Mouse (Mus musculus) spleen, embryonic (tissue): Measurements from ENCODE around the gene Dpf2.

Experiments
- CTCF ChIA-PET: fragments of 350-600 bp; sonication (Branson Sonifier 250); formaldehyde crosslinking; loops from one replicate; lab custom pipeline; 2022; lab: Charles Lee

Dpf2 gene

DNA sequence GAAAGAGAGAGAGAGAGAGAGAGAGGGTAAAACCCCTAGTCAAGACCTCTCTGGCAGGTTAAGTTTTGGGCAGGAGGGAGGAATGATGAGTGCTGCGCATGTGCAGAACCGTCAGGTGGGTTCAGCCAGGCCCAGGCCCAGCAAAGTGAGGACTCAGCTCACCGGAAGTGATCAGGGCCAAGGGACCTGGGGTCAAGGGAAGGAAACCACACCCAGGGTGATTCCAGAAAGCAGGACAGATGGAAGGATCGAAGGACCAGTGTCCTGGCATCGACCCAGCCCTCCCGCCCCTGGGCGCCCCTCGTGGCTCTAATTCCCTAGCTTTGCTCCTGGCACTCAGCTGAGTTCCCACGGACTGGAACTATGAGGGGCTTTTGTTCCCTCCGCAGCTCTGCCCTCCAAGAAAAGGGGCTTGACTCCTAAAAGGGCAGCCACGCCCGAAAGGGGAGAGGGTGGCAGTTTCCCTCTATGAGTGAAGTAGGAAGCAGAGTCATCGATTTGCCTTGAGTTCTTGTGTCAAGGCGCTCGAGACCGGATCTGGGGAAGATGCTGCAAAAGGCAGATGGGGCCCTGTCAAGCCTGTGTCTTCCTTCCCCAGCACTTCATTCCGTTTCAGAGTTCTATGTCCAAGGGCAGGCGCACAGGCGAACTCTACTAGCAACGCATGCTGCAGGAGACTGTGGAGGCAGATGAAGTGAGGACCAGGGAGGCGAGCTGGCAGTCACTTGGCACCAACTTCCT, 24.5 kb upstream of the Dpf2 start:
- CTCF ChIA-PET = interaction anchor here (0.7 kb wide), 1 partner anchor 45 kb away, joined by 3 read pairs; no protein-coding TSS in a partner anchor

DNA sequence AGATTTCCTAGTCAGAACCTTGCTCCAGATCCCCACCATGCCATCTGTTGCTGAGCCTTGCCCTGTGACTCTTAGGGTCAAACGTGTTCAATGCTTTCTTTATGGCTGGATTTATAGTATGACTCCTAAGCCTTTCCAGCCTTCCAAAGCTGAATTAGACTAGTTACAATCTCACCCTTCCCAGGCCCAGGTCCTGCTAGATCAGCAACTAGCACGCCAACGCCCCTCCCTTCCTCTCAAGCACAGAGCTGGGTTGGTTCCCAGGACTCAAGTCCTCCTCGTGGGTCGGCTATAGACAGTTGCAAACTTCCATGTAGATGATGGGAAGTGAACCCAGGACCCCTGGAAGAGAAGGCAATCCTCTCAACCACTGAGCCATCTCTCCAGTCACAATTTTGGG, 22.9 kb upstream of the Dpf2 start:
- CTCF ChIA-PET = interaction anchor here (1.4 kb wide), 1 partner anchor 396 kb away, joined by 3 read pairs; no protein-coding TSS in a partner anchor

DNA sequence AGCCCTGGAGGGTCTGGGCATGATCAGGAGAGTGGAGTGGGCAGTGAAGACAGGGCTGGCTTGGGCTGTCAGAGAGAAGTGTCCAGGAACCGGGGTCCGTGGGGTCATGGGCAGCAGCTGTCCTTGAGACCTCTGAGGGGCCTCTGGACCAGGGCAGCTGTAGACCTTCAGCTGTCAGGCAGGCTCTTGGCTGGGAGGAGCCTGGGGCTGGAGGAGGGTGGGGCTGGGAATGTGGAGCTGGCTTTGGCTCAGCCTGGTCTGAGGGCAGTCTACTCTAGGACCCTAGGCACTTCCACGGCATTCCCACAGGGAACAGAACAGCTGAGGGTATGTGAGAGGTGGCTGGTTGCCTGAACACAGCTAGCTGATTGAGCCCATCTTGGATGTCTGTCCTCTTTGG, 22.5 kb upstream of the Dpf2 start:
- CTCF ChIA-PET = interaction anchor here (1.4 kb wide), 1 partner anchor 396 kb away, joined by 3 read pairs; no protein-coding TSS in a partner anchor

DNA sequence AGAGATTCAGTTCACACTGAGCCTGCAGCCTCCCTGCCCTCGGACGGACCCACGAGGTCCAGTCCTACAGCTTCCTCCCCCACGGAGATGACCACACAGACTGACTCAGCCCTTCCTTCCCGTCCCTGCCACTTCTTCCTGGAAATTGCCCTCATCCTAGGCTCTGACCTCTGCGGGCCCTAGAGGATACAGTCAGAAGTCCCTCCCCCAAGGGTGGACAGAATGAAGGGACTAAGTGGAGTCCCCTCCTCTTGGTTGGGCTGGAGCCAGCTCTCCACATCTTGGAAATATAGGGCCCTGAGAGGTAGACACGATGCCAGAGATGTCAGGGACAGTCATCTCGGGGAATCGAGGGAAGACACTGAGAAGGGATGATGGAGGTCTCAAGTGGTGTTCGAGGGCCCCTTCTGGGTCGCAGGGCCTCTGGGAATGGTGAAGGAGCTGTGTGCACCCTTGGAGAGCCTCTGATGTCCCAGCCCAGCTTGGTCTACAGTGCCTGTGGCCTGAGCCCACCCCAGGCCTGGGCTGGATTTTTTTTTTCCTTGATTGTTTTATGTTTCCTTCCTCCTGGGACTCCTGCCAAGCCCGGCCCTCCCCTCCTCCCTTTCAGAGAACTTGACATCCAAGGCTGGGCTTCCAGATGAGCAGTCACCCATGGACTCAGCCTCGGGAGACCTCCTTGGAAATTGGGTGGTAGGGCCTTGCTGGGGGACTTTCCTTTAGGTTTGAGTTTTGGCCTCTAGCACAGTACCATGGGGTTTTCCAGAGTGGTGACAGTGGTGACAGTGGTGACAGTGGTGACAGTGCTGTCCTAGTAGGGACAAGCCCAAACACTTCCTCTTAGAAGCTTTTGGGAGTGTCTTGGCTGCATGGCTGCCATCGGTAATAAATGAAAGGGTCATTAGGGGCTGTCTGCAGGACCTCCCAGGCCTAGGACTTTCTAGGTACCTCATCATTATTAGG, 17.1 kb upstream of the Dpf2 start:
- CTCF ChIA-PET = no interaction called here

DNA sequence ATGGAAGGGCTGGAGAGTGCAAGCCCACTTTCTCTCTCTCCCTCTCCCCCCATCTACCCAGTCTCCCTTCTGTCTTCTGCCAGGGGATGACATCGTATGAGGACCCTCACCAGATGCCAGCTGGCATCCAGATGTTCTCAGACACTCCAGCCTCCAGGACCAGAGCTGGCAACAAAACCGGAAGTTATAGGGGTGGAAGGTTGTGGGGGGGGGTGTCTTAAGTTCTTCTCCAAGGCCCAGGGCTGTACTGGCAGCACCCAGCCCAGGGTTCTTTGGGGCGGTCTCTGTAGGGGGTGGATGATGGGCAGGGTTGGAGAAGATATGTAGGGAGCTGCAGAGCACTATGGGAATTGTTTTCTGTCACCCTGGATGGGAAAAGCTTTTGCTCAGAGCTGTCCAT, 15.7 kb upstream of the Dpf2 start:
- CTCF ChIA-PET = no interaction called here

DNA sequence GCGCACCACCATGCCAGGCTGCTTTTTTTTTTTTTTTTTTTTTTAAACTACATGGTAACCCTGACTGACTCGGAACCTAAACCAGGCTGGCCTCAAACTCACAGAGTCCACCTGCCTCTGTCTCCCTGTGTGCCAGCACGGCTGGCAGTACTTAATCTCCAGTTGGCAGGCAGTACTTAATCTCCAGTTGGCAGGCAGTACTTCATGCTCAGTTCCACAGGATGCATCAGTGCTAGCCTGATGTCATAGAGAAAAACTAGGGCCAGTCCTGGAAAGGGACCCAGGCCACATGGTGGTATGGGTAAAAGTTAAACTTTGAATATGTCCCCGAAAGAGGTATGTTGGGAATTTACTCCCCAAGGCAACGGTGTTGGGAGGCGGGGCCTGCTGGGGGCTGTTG, 15.3 kb upstream of the Dpf2 start:
- CTCF ChIA-PET = interaction anchor here (0.7 kb wide), 2 partner anchors 159 to 311 kb away, joined by 4 to 8 read pairs; no protein-coding TSS in a partner anchor

DNA sequence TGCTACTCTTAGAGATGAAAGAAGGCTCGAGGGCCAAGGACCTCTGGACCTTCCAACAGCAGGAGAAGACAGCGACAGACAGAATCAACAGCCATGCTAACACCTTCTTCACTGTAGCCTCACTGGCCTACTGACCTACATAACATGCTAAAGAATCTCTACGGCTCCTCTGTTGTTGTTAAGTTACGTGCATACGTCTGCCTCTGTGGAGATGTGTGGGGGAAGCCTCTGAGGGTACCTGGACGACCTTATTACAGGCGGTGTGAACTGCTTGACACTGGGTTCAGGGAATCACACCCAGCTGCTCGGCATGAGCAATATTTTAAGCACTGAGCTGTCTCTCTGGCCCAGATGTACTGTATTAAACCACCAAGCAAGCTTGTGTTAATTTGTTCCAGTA, 14.7 kb upstream of the Dpf2 start:
- CTCF ChIA-PET = interaction anchor here (0.6 to 0.7 kb wide), 3 partner anchors 158 to 881 kb away, joined by 4 to 8 read pairs (median 4); no protein-coding TSS in a partner anchor

DNA sequence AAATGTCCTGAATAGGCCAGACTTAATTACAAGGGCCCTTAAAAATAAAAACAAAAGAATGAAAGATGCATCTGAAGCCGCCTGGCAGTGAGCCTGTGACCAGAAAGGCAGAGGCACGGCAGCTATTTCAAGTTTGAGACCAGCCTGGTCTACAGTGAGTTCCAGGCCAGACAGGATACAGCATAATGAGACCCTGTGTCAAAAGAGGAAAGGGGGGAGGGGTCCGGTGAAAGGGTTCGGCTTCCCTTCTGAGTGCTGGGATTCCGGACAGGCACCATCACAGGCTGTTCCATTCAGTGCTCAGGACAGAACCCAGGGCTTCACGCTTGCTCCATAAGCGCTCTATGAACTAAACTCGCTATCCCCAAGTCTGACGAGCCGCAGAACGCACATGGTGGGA, 14.2 kb upstream of the Dpf2 start:
- CTCF ChIA-PET = interaction anchor here (0.6 kb wide), 1 partner anchor 881 kb away, joined by 4 read pairs; no protein-coding TSS in a partner anchor

DNA sequence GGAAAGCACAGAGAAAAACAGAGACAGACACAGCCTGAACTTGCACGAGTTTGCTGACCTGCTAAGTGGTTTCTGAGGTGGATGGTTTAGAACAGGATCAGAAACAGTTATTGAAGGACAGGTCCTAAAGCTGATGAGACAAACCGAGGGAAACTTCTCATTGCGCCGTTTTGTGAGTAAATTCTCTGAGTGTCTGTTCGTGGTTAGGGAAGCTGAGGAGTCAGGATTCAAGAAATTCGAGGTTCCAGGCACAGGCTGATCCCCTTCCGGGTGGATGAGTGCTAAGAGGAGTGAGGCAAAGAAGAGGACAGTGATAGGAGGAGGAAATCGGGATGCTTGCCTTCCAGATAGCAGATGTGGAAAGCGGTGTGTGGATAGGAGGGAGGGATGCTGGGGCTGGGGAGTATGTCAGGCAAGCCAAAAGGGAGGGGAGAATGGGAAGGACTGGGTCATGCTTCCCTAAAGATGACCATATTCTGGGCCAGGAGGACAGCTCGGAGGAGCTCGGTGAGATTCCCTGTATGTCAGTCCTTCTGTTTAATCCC, 12.6 kb upstream of the Dpf2 start:
- CTCF ChIA-PET = no interaction called here

DNA sequence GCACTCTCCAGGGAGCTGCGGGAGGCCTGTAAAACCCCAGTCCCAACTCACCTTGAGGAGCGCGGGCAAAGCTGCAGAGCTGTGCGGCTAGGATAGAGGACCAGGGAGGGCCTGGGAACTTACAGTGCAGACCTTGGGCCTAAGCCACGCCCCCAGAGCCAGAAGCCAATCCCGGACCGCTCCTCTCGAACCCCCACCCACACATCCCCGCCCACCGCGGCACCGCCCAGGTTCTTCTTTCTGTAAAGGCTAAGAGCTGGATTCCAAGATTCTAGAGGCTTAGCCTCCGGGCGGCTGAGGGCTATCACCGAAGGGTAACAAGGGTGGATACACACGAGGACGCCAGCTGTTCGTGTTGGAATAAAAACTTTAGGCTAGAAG, 11.9 kb upstream of the Dpf2 start, which contains the start of gene Cdc42ep2:
Cdc42ep2 (minus strand) TSS at position 104 of the 381 bp plus-strand sequence.
- CTCF ChIA-PET = interaction anchor here (0.8 to 2.6 kb wide), 2 partner anchors 32 to 63 kb away, joined by 3 to 9 read pairs; no protein-coding TSS in a partner anchor

DNA sequence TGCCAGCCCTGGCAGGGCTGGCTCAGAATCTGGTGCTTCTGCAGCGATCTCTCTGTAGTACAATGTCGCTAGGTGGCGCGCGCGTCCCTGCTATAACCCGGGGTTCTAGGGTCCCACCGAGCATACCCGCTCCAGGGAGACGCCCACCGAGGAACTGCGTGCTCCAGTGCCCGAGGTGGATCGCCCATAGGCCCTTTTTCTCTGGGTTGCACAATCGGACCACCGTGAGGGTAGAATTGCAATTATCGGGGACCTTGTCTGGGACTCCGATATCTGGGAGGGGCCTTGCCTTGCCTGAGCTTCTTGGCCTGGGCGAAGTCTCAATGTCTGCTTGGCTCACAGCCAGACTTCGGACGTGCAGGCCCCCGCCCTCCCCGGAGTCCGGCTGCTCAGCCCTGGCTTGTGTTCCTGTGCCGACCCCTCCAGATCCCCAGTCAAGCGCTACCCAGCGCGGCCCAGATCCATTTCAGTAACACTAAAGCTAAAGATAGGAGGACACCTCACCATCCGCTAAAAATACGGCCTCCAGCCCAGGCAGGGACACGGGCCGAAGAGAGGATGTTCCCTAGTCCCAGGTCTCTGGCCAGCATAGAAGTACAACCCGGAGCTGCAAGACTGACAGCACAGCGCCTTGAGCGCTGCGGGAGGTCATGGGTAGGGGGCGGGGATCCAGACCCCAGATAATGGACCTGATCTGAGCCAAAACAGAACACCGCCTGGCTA, 11.3 kb upstream of the Dpf2 start:
- CTCF ChIA-PET = interaction anchor here (0.7 to 2.6 kb wide), 4 partner anchors 13 to 64 kb away, joined by 3 to 9 read pairs (median 4); no protein-coding TSS in a partner anchor

DNA sequence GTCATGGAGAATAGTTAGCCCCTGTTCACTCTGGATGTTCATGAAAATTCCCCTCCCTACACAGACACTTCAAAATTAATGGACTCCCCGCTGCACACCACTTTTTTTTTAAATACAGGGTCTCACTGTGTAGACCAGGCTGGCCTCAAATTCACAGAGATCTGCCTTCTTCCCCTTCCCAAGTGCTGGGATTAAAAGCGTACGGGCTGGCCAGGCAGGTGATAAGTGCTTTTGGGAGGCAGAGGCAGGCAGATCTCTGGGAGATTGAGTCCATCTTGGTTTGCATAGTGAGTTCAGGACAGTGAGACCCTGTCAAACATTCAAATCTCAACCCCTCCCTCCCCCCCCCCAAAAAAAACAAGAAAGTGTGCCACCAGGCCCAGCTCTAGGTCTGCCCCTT, 10.2 kb upstream of the Dpf2 start:
- CTCF ChIA-PET = interaction anchor here (1.5 to 2.6 kb wide), 2 partner anchors 11 to 33 kb away, joined by 5 to 9 read pairs; no protein-coding TSS in a partner anchor

DNA sequence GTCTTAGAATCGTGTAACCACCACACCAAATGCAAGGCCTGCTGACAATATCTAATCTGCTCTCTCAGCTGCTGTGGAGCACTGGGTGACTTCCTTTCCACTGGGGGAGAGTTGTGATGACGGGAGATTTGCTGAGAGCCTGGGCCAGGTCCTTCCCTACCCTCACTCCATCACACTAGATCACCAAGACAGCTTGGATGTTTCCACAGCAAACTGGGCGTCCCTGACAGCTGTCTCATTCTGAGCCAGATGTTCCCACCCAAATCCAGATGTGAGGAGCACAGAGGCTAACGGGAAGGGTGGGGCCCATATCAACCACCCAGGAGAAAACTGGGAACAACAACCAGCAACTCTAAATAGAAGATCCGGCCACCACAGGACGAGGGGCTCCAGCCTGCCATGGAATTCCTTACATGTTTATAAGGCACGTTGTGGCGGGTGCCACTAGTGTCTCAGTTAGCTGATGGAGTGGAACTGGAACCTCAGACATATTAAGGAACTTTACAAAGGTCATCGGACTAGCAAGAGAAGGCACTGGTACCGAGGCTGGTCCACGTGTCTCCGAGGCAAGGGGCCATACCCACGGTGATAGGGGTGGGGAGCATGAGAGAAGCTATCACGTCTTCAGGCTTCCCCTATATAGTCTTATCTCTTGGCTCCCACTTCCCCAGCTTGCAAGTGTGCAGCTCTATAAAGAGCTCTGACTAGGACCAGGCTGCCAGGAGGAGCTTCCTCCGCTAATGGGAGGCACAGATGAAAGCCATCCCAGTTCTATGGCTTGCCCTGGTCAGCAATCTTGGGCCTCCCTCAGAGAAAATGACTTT, 9.5 kb upstream of the Dpf2 start:
- CTCF ChIA-PET = interaction anchor here (1.5 to 2.6 kb wide), 2 partner anchors 11 to 34 kb away, joined by 5 to 9 read pairs; no protein-coding TSS in a partner anchor

DNA sequence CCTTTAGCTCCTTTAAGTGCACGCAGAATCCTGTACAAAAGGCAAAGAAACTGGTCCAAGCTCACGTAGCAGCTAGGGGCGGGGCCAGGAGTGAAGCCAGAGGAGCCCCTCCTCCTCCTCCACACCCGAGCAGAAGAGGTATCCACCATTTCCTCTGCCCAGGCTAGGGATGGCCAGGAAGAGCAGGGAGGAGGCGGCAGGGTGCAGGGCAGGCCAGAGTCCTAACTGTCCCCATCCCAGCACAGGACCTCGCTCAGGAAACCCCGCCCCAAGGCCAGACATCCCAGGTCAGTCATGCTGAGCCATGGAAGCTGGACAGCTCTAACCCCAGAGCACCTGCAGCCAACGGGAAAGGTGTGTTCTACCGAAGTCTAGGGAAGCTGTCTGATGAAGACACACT, 8.9 kb upstream of the Dpf2 start:
- CTCF ChIA-PET = no interaction called here

DNA sequence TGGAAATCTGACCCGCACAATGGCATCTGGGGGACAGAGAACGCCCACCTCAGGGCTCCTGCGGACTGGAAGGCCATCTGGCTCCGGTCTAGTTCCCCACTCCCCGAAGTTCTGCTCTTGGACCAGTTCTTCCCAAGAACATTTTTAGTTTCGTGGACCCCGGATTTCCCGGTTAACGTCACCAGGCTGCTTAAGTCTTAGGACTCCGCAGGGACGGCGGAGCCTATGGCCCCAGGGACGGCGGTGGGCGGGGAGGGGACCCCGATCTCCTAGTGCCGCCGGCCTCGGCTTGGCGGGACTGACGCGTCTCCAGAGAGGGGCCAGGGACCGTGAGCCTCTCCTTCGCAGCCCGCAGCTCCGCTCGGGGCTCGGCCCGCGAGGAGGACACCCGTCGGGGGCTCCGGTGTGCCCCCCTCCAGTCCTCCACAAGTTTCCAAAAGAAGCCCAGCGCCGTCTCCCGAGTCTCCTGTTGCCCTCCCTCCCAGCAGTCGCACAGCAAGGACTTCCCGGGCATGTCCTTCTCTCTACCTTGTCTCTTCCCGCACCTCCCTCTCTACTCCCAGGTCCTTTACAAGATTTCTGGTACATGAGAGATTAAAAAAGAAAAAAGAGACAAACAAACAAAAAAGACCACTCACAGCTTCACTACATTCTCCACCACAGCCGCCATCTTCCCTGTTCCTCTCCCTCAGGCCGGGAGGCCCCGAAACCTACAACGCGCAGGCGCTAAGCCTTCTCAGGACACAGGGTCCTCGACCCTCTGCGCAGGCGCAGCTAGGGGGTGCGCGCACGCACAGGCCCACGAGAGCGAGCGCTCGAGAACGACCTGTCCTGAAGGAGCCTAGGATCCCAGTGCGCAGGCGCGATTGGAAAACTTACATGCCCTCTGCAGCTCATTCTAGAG, 455 bp downstream of the Dpf2 start:
- CTCF ChIA-PET = interaction anchor here (1.0 kb wide), 1 partner anchor 11 kb away, joined by 5 read pairs; no protein-coding TSS in a partner anchor

DNA sequence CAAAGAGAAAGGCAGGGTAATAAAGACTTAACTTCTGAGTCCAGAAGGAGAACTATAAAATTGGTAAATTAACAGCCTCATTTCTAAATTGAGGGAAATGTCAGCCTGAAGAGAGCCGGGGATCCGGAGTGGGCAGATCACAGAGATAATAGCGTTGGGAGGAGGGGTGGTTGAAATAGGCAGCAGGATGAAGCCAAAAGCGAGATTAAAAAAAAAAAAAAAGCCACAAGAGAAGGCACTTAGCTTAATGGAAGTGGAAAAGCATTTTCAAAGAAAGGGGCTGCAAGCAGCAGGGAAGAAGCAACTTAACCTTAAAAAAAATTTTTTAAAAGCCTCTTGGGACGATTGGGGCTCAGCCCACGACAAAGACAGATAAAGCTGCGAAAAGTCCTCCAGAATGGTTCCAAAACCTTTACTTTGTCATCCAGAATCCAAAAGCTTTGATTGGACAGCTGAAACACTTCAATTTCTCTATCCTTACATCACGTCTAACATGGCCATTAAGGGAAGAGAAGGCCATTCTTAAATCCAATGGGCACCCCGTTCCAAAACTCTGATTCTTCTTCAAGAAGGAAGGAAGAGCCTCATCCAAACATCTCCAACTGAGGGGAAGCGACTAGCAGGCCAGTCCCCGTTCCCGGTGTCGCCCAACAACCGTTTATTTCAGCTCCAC, 1.2 kb downstream of the Dpf2 start:
- CTCF ChIA-PET = interaction anchor here (1.0 kb wide), 1 partner anchor 12 kb away, joined by 5 read pairs; no protein-coding TSS in a partner anchor

DNA sequence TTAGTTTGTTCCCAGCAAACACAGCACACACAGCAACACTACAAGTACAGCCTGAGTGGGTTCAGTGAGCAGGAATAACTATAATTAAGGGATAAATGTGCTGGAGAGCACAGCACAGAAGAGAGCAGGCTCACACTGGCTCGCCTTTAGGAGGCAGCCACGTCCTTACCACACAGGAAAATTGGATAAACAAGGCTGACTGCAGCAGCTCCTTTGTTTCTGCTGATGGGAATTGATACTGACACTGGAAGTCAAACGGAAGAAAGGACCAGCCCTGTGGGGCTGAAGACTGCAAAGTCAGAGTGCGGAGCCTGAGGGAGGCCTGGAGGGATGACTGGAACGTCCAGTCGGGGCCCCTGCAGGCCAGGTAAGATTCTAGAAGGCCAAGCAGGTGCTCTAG, 2.6 kb downstream of the Dpf2 start:
- CTCF ChIA-PET = no interaction called here

DNA sequence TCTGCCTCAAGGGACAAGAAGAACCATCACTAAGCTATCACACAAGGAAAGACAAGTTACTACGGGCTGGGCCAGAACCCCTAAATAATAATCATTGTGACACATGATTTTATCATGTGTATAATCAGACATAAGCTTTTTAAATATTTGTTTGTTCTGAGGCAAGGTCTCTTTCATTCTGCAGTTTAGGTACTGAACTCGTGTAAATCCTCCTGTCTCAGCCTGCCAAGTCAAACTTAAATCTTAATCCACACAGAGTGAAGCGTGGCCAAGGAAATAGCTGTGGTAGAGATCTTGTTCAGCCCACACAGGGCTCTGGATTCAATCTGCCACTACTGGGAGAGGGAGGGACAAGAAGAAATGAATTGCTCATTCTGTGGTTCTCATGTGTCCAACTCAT, 5.5 kb downstream of the Dpf2 start:
- CTCF ChIA-PET = no interaction called here
